Mouse (Mus musculus) telencephalon, adult 2 months (tissue): ENCODE measurements around the gene Casc3.
A peak's percentile ranks its signal among the peaks of the same experiment; 100 is the strongest.

ENCODE experiments used
- DNase-seq: peaks from one replicate; pipeline ENCODE4 v3.0.0-alpha.2; 2011; ENCODE audit warnings: low read depth, low spot score

Casc3 gene

DNA sequence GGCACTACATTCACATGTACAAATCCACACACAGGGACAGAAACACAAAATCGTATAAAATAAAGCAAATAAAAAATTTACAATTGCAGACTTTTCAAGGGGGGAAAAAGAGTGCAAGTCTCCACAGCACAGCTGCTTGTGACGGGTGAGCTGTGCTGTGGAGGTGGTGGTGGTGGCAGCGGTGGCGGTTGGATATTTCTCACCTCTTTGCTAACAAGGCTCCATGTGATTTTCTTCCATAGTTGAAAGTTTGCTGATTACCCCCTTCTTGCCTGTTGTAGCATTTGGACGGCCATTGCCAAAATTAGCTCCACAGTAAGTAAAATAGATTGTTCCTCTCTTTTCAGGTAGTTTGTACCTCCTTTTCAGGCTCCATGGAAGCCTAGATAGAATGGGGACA, at the start of gene Casc3:
TSS of gene Casc3 (plus strand) at position 301 of the 400 bp plus-strand sequence.
- DNase-seq = no peak

DNA sequence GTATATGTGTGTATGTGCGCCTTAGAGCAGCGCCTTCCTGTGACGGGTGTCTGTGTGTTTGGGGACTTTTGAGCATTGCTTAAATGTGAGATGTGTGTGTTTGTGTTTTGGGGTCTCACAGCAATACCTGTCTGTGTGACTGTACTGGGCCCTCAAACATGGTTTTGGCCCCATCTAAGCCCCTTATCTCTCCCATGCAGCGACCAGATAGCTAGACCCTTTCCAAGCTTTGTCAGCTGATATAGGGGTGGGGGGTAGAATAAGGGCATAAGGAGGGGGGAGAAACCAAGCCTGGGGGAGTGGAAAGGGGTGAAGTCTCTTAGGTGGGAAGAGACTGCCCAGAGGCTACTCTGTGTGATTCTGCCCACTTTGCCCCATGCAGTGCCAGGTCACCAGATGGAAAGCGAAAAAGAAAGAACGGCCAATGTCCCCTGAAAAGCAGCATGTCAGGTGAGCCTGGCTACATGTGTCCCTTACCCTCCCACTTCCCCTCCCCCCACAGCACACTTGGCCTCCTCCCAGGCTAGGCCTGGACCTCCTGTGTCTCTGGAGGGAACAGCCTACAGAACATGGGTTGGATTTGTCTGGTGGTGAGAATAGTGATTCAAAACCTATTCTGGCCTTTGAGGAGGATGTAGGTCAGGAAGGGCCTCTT, 48.9 kb upstream of the Casc3 start:
- no peak for DNase-seq

DNA sequence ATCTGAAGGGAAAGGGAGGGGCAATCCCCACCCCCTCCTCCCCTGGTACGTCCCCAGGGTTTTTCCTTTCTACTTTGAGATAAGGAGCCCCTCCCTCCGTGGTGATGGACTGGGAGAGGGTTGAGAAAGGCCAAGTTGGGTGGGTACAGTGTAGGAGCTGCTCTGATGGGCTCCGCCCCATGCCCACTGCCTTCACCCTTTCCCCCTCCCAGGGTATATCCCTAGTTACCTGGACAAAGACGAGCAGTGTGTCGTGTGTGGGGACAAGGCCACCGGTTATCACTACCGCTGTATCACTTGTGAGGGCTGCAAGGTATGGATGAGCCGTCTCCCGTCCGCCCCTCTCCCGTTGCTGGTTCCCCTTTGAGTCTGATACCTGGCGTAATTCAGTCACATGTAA, 48.0 kb upstream of the Casc3 start:
- no peak for DNase-seq

DNA sequence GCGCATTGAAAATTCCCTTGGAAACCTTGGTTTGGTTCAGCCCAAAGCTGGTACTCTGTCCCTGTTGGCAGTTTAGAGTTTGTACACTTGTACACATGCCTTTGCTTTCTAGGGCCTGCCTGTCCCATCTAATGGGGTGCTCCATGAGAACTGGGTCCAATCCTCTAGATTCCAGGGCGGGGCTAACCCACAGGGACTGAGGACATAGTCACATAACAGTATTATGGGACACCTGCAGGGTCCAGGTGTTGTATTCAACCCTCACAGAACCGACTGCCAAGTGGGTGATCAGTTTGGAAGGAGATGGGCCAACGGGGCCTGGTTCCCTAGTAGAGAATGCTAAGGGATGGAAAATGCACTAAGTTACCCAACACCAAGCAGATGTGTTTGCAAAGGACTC, 42.8 kb upstream of the Casc3 start:
- DNase-seq = no peak

DNA sequence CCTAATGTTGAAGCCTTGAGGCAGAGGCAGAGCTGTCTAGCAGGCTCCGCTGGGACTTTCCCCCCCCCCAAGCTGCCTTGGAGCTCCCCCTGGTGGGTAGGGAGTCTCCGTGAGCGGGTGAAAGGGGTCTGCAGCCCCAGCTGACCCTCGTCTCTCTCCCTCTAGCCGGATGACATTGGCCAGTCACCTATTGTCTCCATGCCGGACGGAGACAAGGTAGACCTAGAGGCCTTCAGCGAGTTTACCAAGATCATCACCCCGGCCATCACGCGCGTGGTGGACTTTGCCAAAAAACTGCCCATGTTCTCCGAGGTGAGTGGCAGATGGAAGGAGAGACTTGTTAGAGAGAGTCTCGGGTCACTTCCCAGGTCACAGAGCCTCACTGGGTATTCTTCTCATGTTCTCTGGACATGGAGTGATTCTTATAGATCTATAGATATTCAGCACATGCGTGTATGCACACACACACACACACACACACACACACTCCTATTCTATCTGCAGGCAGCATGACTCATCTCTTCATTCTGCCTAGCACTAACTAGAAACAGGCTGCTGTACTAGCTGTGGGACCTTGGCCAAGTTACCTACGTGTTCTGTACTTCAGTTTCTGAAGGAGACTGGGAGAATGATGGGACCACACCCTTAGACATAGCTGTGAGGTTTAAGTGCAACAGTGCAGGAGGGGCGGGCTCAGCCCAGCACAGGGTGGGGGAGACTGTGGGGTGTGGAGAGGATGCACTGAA, 41.8 kb upstream of the Casc3 start:
- DNase-seq = peak; percentile 87

DNA sequence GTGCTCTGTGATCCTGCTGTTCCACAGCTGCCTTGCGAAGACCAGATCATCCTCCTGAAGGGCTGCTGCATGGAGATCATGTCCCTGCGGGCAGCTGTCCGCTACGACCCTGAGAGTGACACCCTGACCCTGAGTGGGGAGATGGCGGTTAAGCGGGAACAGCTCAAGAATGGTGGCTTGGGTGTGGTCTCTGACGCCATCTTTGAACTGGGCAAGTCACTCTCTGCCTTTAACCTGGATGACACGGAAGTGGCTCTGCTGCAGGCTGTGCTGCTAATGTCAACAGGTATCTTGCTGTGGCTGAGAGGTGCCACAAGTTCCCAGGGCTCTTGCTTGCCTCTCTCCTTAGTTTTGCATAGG, 41.2 kb upstream of the Casc3 start:
- DNase-seq = no peak

DNA sequence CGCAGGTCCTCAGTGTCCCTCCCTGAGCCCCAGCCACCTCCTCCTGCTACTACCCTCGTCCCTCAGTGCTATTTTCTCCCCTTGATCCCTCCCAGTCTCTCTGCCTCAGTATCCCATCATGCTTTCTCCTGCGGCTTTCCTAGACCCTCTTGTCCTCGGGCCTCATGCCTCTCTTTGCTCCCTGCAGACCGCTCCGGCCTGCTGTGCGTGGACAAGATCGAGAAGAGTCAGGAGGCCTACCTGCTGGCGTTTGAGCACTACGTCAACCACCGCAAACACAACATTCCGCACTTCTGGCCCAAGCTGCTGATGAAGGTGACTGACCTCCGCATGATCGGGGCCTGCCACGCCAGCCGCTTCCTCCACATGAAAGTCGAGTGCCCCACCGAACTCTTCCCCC, 40.6 kb upstream of the Casc3 start:
- no peak for DNase-seq

DNA sequence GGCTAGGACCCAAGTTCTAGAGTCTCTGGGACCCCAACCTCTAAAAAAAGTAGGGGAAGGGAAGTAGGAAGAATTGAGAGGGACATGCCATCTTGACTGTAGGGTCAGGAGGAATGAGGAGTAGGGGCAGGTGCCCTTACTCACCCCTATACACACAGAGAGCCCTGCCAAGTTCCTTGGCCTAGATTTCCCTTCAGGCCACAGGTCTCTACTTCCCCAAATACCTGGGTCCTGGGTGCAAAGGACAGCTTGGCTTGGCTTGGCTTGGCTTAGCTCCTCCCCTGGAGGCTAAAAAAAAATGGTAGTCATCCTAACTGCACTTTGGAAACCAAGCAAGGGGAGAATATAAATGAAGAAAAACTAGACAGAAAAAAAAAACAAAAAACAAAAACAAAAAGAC, 40.0 kb upstream of the Casc3 start:
- no peak for DNase-seq

DNA sequence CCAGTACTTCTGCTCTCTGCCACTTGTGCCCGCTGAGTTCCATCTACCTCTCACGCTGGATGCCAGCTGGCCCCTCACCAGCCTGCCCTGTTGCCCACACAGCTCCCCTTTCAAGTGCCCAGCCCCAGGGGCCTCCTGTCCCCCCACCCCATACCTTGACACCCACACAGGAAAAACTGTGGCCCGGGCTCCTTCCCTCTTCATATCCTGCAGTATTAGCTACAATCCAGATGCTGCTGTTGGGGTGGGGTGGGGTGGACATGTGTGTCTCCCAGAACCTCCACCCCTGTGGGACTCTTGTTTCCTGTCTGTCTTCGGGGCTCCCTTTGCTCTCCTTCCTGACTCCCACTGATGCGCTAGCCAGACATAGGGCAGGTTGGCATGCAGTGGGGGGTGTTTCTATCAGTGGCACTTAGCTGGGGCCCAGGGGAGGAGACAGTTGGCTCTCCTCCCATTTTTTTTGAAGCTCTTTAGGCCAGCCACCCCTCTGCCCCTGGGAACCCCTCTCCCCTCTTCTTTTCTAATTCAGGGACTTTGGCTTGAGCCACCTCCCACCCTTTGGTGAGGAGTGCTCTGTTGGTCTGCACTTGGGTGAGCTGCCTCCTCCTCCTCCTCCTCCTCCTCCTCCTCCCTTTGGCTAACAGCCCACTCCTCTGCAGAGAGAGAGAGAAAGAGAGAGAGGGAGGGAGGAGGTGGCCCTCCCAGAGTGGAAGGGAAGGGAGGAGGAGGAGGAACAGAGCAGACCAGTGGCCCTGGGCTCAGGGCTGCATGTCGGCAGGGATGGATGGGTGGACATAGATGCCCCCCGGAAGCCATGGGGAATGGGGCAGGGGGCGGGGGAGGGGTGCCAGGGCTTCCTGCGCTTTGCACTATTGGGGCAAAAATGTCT, 39.0 kb upstream of the Casc3 start:
- no peak for DNase-seq

DNA sequence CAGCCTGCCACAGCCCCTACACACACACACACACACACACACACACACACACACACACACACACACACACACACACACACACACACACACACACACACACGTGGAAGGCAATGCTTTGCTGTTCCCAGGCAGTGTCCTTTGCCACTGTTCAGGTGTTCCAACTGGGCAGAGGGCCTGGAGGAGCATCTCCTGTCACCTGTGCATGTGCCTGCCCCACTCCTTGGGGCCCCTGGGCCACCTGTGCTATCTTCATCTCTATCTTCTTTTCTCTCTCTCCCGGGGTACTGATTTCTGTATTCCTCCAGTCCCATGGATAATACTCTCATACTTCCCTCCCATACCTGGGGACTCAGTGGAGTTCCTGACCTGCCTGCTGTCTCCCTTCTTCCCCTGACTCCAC, 38.4 kb upstream of the Casc3 start:
- no peak for DNase-seq

DNA sequence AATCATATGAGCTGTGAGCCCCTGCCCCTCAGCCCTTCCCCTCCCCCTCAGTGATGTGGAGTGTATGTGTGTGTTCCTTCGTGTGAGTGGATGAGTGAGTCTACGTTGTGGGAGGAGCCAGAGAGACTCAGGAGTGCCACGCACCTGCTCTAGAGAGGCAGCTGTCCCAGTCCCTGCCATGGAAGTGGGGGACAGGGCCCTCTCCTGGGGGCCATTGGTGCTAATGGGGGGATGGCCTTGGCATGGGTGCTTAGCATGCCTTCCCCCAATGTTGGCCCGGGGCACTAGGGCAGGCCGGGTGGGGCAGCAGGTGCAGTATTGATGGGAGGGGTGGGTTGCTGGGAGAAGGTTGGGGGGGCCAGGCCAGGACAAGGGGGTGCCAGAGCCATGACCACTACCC, 37.9 kb upstream of the Casc3 start:
- no peak for DNase-seq

DNA sequence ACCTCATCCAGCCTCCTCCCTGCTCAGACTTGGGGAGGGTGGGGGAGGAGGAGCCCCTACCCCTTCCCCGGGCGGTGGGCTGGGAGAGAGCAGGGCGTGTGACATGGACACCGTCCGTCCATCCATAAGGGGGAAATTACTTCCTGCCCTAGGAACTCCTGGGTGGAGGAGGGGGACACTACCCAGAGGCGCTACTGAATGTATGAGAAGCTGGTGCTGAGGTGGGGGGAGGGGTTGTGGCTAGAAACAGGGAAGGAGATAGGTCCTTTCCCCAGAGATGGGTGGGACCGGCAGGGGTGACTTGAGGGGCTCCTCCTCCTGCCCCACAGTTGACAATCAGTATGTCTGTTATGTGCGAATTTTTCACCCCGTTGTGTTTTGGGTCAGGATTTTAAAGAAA, 37.4 kb upstream of the Casc3 start:
- DNase-seq = no peak

DNA sequence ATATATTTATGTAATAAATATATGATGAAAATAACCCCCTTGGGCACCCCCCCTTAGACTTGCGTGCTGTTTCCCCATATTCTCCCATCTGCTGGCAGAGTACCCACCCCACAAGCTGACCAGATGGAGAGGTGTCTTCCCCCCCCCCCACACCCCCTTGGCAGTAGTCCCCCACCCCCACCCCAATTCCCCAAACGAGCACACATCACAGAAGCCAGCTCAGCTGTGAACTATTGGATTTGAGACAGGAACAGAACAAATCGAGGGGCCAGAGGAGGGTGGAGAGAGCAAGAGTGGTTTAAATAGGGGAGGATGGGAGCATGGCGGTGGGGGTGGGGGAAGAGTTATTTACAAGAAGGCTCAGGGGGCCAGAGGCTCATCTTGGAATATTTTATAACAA, 37.0 kb upstream of the Casc3 start:
- DNase-seq = no peak

DNA sequence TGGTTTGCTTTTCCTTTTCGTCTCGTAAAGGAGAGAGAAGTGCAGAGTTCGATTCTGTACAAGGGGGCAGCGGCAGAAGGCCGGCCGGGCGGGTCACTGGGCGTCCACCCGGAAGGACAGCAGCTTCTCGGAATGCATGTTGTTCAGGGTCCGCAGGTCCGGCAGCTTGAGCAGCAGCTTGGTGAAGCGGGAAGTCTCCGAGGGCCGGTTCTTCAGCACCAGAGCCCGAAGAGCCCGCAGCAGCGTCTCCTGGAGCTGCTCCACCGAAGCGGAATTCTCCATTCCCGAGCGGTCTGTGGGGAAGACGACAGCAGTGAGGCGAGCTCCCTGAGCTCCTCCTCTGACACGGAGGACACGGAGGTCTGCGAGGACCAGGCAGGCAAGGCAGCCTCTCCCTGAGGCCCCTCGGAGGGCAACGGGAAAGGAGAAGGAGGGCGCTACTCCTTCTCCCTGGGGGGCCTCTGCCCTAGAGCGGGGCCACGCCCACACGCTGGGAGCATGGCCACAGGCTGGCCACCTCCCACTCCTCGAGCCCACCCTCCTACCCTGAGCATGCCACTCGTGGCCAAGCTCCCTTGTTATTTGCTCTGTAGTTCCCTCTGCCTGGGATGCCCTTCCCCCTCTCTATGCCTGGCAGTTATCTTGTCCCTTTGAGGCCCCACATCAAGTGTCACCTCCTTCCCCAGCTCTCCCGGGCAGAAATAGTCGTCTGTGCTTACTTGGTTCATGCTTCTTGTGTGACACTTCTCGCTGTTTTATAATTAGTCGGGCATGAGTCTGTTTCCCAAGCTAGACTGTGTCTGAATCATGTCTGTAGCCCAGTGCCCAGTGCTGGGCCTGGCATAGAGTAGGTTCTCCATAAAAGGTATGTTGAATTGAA, 36.3 kb upstream of the Casc3 start:
- no peak for DNase-seq

DNA sequence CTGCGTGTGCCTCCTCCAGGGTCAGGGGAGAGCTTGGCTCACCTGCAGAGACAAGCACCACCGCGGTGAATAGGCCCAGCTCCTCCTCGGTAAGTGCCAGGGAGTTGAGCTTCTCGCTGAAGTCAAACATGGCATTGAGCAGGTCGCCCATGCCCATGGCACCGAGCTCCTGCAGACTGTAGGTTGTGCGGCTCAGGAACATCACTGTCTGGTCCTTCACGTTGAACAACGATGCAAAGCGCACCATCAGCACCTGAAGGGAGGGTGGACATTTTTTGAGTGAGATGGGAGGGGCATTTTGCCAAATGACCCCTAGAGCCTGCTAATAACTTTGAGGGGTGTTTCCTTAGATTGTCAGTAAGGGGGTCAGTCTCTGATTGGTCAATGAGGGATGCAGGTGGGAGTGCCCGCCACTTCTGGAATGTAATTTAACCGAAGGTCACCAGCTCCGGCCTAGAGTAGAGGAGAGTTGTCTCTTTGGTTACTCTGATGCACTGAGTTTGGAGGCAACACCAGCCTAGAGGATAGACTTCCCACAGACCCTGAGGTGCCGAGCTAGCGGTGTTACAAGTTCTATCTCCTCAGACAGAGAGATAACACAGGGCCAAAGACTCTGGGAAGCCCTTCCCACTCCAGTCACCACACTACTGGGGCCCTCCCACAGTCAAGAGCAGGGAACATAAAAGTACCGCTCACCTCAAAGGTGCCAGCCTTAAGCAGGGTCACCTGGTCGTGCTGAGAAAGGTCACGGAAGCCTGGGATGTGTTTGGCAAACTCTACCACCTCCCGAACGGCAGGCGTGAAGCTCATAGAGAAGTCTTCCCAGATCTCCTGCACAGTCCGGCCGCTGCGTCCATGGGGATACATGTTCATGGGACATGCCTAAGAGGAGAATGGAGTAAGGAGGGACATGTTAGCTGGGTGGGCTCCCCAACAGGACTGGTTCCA, 35.4 kb upstream of the Casc3 start:
- DNase-seq = no peak

DNA sequence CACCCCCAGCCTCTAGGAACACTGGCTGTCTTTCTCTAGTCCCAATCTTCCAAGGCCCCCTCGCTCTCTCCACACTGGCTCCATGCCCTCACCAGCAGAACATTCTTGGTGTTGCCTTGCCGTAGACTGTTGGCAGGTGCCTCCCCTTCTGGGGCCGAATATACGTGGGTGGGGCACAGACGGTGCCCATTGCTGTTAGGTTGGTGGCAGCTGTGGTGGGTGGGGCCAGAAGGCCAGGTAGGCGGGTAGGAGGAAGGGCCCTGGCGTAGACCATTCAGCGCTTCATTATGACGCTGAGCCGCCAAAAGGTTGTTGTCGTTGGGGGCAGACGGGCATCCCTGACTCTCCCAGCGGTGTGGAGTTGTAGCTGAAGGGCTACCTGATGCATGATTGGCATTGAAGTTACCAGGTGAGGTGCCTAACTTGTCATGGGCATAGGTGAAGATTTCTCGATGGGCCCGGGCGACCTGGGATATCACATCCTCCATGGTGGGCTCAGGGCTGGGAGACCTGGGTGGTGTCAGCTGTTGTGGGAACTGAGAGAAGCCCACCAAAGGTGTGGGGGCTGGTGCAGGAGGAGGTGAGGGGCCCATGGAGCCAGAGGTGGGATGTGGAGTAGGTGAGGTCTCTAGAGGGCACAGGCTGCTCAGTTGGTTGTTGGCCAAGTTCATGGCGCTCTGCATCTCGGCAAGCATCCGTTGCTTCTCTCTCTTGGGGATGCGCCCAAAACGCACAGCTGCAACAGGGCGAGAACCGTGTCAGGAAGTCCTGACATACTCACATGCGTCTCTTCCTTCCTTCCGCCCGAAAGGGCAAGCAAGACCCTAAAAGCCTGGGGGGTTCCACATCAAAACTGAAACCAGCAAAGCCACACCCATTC, 34.4 kb upstream of the Casc3 start:
- DNase-seq = no peak

DNA sequence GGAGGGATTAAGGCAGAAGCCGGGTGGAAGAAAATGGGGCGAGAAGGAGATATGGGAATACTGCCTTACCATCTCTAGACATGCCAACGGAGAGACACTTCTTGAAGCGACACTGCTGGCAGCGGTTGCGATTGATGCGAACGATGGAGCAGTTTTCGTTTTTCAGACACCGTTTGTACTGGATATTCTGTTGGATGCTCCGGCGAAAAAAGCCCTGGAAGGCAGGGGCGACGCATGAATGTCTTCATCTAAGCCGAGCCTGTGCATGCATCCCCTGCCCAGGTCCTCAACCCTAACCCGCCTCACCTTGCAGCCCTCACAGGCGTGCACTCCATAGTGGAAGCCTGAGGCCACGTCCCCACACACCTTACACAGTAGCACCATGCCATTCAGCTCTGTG, 33.6 kb upstream of the Casc3 start:
- no peak for DNase-seq

DNA sequence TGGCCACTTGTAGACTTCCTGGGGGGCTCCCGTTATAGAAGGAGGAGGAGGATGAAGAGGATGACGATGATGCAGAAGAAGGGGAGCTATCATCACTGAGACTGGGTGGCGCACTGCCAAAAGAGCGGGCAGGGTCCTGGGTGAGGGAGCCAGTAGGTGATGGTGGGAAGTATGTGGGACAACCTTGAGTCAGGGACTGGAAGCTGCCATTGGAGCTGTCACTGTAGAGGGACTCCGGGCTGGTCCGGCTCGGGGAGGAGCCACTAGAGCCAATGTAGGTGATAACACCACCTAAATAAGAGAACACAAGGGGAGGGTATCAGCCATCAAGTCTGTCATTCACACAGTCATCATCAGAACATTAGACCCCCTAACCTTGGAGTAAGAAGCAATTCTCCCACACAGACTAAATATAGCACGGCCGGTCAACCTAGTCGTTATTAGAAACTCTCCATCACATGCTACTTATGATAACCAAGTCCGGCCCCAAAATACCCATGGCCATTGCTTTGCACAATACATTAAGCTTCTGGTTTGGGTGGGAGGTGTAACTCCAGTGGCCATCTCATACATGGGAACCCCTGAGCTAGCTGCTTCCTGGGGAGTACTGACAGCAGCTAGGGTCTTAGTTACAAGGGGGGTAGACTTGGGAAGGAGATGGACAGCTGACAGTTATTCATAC, 32.7 kb upstream of the Casc3 start:
- no peak for DNase-seq

DNA sequence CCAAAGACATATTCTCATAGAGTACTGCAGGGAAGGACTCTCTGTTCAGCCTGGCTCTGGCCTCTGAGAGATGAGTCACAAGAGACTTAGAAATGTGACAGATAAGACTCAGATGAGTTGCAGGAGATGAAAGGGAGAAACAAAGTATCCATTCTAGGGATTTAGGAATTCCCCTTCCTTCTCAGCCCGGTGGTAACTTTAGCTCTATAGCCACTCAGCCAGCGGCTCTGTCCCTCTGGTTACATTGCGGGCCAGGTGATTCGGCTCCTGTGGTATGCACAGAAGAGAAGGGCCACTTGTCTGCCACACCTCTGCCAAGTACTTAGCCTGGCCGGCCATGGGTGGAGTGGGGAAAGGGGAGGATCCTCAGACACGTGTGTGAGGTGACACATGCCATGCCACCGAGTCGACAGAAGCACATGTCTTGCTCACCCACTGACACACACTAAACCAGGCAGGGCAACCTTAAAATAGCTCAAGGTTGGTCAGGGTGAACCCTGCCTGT, 32.0 kb upstream of the Casc3 start:
- DNase-seq = no peak
